Mouse (Mus musculus): Measurements from ENCODE around the gene Vmn2r44.
"Not testable (repeated sequence)": the region's sequence is repeated elsewhere in the genome, so short reads cannot be mapped to it uniquely, and the experiment has no call there.

The Vmn2r44 gene

GRCm38 (mm10) chr7:8383233-8383632 lies at the start of gene Vmn2r44:
TSS of gene Vmn2r44 (minus strand) at chr7:8383333.
- DNase-seq, result not testable (repeated sequence)

GRCm38 (mm10) chr7:8357879-8358278 lies 25.3 kb downstream of the Vmn2r44 start:
- DNase-seq, result not testable (repeated sequence)

Measured in cerebellum, adult 11 months (tissue).